Mouse (Mus musculus): ENCODE data around the gene Slc6a13.

The Slc6a13 gene
- long read RNA-seq, experiment 1, result 0 reads
- long read RNA-seq, experiment 2, partial matches to known transcripts, result 0 of 1 reads
- long read RNA-seq, experiment 2, other reads (novel, unspliced or antisense), result 0 of 1 reads

GRCm38 (mm10) chr6:121299954-121300353, at the start of gene Slc6a13:
Gene Slc6a13 (plus strand): TSS chr6:121300227.
- intact Hi-C loops (cut with DNase I), result no loop called here

GRCm38 (mm10) chr6:121250406-121250805, 49.6 kb upstream of the Slc6a13 start:
- intact Hi-C loops (cut with DNase I), result loop anchor here (5.0 kb wide), 1 partner anchor 58 kb away; no protein-coding TSS in a partner anchor

- intact Hi-C loops (cut with DNase I), result loop anchor here (5.0 kb wide), 1 partner anchor 59 kb away; no protein-coding TSS in a partner anchor
Observed at GRCm38 (mm10) chr6:121251256-121251655, 48.8 kb upstream of the Slc6a13 start.

DNA sequence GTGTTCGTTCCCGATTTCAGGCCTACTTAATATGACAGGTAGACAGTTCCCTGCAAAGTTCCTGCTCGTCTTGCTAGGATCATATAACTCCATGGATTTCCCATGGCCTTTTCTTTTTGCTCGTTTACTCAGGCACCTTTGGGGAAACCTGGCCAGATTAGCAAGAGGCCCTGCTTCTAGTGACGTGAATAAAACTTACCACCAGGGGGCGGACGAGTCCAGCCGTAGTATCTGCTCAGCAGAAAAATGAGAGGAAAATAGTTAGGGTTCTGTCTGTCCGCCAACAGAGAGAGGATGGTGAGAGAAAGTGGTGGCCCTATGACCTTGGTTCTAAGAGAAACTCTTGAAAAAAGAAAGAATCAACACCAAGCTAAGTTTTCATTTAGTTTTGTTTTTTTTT, 39.5 kb upstream of the Slc6a13 start:
- intact Hi-C loops (cut with DNase I), result loop anchor here (5.0 kb wide), 1 partner anchor 73 kb away; no protein-coding TSS in a partner anchor

DNA sequence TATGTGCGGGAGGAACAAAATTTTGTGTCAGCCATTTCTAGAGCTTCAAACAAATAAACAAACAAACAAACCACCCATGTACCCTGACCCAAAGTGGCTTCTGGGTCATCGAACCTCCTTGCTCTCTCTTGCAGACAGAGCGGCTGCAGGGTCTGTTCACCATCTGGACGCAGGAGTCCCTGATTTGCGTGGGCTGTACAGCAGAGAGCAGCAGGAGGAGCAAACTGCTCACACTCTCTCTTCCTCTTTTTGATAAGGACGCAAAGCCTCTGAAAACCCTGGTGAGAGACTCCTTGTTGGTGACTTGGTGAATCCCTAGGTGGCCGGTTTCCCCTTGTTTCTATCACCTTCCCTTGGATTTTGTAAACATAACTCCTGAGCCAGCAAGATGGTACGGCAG, 38.8 kb upstream of the Slc6a13 start:
- intact Hi-C loops (cut with DNase I), result loop anchor here (5.0 kb wide), 1 partner anchor 74 kb away; no protein-coding TSS in a partner anchor

GRCm38 (mm10) chr6:121262004-121262403, 38.0 kb upstream of the Slc6a13 start:
- intact Hi-C loops (cut with DNase I), result loop anchor here (5.0 kb wide), 1 partner anchor 75 kb away; no protein-coding TSS in a partner anchor

DNA sequence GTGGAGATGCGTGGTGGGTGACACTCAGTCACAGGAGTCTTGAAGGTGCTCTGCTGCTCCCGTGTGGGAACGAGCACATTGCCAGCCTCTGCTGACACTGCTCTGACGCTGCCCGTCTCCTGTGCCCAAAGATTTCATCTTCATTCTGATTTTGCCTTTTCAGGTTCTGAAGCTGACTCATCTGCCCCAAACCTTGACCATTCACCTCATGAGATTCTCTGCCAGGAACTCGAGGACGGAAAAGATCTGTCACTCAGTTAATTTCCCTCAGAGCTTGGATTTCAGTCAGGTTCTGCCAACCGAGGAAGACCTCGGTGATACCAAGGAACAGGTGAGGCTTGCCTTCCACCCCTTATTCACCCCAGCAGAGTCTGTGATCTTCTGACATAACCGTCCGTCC, 37.5 kb upstream of the Slc6a13 start:
- intact Hi-C loops (cut with DNase I), result loop anchor here (5.0 kb wide), 1 partner anchor 75 kb away; no protein-coding TSS in a partner anchor

- intact Hi-C loops (cut with DNase I), result loop anchor here (2.0 to 5.0 kb wide), 4 partner anchors 52 to 262 kb away; partner anchors contain the start of gene Pex26
Observed at GRCm38 (mm10) chr6:121270156-121270555, 29.9 kb upstream of the Slc6a13 start.

DNA sequence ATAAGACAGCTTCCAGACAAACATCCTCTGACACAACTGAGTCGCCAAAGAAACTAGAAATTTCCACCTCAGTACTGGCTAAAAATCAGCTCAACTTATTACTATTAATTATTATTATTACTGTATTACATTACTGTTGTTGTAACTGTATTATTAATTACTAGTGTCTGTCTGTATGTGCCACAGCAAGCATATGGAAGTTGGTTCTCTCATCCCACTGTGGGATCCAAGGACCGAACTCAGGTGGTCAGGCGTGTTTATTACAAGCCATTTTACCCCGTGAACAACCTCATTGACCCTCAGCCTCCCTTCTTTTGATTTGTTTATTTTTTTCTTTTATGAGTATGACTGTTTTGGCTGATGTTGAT, 28.3 kb upstream of the Slc6a13 start:
- intact Hi-C loops (cut with DNase I), result loop anchor here (2.0 to 5.0 kb wide), 4 partner anchors 51 to 261 kb away; partner anchors contain the start of gene Pex26

GRCm38 (mm10) chr6:121272075-121272800, 27.8 kb upstream of the Slc6a13 start:
- intact Hi-C loops (cut with DNase I), result loop anchor here (5.0 kb wide), 3 partner anchors 50 to 260 kb away; partner anchors contain the start of gene Pex26

GRCm38 (mm10) chr6:121274356-121274755, 25.7 kb upstream of the Slc6a13 start:
- intact Hi-C loops (cut with DNase I), result loop anchor here (5.0 kb wide), 3 partner anchors 48 to 258 kb away; partner anchors contain the start of gene Pex26

- intact Hi-C loops (cut with DNase I), result no loop called here
Observed at GRCm38 (mm10) chr6:121284132-121284531, 15.9 kb upstream of the Slc6a13 start.

DNA sequence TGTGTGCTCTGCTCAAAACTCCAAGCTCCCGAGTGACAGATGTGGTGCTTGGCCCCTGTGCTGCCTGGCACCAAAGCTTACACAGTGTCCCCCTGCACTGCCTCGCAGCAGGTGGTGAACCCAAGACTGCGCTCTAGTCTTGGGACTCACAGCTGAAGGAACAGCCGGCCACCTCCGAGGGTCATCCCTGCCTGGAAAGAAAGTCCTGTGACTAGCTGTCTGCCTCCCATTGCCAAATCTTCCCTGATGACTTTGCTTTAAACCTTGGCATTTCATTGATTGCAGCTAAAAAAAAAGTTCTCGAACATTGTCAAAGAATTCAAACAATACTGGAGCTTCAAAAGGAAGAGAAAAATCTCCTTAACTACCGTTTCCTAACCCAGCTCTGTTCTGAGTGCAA, 710 bp upstream of the Slc6a13 start:
- intact Hi-C loops (cut with DNase I), result no loop called here

GRCm38 (mm10) chr6:121300504-121300903, 477 bp downstream of the Slc6a13 start:
- intact Hi-C loops (cut with DNase I), result no loop called here

DNA sequence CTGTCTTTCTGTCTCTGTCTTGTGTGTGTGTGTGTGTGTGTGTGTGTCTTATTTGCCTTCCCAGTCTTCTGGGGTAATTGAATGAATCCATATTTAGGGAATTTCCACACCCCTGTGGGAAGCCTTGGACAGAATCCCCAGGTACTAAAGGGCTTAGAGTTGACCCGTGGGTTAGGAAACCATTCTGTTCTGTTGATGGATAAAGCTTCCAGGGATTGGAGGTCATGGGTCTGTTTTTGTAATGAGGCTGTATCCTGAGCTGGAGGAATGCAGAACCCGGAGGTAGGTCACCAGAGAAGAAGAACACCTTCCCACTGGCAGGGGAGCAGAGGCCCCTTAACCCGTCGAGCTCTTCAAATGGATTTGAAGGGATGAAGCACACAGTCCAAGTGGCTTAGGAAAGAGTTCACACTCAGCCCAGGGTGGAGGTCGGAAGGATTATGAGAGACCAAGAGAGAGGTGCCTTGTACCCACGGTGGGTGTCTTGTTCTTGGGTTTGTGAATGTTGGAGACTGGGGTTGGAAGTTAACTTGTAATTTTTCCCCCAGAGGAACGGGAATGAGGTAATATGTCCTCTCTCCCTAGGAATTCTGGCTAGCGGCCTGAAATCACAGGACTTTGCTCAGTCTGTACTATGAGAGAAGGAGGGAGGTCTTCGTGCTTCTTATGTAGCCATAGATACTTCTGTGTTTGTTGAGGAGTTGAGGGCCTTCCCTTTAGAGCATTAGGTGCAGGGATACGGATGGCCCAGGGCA, 3.6 kb downstream of the Slc6a13 start:
- intact Hi-C loops (cut with DNase I), result no loop called here

DNA sequence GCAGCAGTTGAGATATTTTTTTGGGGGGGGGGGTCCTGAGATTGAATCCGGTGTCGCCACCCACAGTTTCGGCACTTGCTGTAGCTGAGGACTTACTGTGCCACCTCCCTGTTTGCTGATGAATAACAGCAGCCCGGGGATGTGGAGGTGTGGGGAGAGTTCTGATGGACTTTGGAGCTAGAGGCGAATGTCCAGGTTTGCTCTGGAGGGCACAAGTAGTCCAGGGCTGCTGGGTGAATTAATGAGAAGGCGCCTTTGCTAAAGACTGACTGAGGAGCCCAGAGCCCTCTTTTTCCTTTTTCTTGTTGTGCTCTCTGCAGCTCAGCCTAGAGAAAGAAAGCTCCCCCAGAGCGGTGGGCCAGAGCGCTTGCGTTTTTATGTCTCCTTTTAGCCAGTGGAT, 4.6 kb downstream of the Slc6a13 start:
- intact Hi-C loops (cut with DNase I), result no loop called here

DNA sequence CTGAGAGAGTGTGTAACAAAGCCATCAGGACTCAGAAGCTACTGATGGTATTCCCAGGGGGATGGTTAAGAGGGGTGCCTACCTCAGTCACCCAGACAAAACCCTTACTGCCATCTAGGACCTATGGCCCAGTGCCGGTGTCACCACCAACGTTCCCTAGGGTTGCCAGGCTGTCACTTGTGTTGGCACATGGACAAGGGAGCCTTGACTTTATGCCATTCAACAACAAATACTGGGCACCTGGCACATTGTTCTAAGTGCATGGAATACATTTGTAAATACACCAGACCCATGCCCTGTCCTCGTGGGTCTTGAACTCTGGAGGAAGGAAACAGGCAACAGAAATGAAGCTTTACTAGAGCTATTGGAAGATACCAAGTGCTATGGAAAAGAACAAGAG, 5.5 kb downstream of the Slc6a13 start:
- intact Hi-C loops (cut with DNase I), result no loop called here

DNA sequence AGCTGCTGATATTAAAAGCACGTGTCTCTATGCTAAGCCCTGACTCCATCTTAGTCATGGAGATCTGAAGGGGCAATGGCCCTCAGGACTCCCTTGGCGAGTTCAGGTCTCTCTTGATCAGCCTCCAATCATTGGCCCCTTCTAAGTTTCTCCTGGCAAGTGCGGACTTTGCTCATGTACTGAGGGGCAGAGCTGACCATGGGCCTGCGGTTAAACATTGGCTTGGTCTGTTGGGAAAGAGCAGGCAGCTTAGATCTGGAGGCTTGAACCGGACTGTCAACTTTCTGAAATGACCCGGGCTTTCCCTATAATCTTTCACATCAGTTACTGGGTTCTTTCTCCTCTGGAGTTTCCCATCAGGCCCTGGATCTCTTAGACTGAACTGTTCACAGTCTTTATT, 11.0 kb downstream of the Slc6a13 start:
- intact Hi-C loops (cut with DNase I), result no loop called here

GRCm38 (mm10) chr6:121319099-121319498, 19.1 kb downstream of the Slc6a13 start:
- intact Hi-C loops (cut with DNase I), result no loop called here

GRCm38 (mm10) chr6:121322381-121323110, 22.5 kb downstream of the Slc6a13 start:
- intact Hi-C loops (cut with DNase I), result loop anchor here (5.0 kb wide), 1 partner anchor 50 kb away; no protein-coding TSS in a partner anchor

GRCm38 (mm10) chr6:121325298-121325697, 25.3 kb downstream of the Slc6a13 start:
- intact Hi-C loops (cut with DNase I), result no loop called here
